Mouse (Mus musculus): Measurements from ENCODE around the gene Rptor.

DNA sequence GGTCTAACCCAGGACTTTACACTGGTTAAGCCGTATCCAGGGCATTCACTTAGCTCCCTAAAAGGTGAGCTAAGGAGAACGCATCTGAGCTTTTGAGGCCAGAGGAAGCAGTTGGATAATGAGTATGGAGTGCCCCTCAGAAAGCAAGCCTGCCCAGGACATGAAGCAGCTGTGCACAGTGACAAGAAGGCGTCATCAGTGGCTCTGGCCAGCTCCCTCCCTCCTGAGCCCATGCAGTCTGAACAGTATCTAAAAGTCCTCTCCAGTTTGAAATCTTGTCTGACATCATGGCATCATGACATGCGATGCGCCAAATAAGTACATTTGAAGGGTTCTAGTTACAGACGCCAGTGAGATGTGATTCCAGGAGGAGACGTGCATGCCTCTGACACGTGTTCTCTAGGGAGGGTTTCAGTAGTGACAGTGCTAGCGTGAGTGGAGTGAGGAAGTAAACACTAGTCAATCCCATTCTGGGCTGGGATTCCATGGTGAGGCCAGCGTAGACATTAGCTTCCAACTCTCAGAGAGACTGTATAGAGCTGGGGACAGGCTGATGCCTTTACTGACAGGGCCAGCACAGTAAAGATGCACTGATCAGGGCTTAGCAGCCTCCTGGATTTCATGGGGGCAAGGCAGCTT lies 202.5 kb downstream of the Rptor start:
- TF ChIP-seq CTCF (IDR thresholded peaks at IDR 0.05; ENCODE audit: low read depth) (no peak), EP300 (IDR thresholded peaks at IDR 0.05; ENCODE audit: low read depth) (no peak)
